Mouse (Mus musculus): ENCODE measurements around the gene Upb1. TPM values are rescaled to one million over a fixed set of nuclear protein-coding genes. Genes with fewer than 3 reads are reported as not detected.
A peak's percentile ranks its signal among the peaks of the same experiment; 100 is the strongest.

The Upb1 gene
- total RNA-seq, 1 experiment: 0.62 TPM

- Histone ChIP-seq H3K9ac (ENCODE audit: insufficient read depth, low read depth, low read length, poor library complexity, severe bottlenecking) (no peak overlapping the region), H3K4me1 (ENCODE audit: control insufficient read depth in 2 of 2, insufficient read depth in 2 of 2, low read length in 2 of 2, poor library complexity in 1 of 2) (no peaks in the 10 kb centered on the region), H3K27ac (ENCODE audit: insufficient read depth, low read depth, low read length, poor library complexity, severe bottlenecking) (no peak overlapping the region), H3K36me3 (ENCODE audit: control insufficient read depth, insufficient read depth, low read length, poor library complexity, severe bottlenecking) (no peaks in the 10 kb centered on the region), H3K9me3 (ENCODE audit: control insufficient read depth, insufficient read depth, low read depth, low read length) (no peaks in the 10 kb centered on the region), H3K4me3 (ENCODE audit: insufficient read depth in 1 of 2, low read depth in 1 of 2, low read length in 2 of 2, poor library complexity in 1 of 2, severe bottlenecking in 1 of 2) (no peak overlapping the region)
- TF ChIP-seq MAFK (IDR thresholded peaks at IDR 0.05; ENCODE audit: insufficient read depth, low read depth, low read length) (no peak), HCFC1 (IDR thresholded peaks at IDR 0.05; ENCODE audit: borderline replicate concordance, insufficient read depth, low read length) (no peak), CHD2 (IDR thresholded peaks at IDR 0.05; ENCODE audit: low read depth, low read length) (no peak; the same call in 1 of the 2 replicates), ZNF384 (IDR thresholded peaks at IDR 0.05; ENCODE audit: low read depth, low read length) (no peak), ZC3H11A (IDR thresholded peaks at IDR 0.05; ENCODE audit: borderline replicate concordance, low read depth, low read length) (no peak)
- in situ Hi-C loops (cut with MboI; ENCODE audit: low sequenced_read_pairs in 2 of 2, unreplicated experiment in 2 of 2): no loop called here
- DNase-seq (ENCODE audit: low read depth, low spot score): peak; percentile 19
Observed at GRCm38 (mm10) chr10:75487131-75487530, 86.2 kb downstream of the Upb1 start.

- H3K9me3 ChIP-seq (ENCODE audit: control insufficient read depth, insufficient read depth, low read depth, low read length): no peaks in the 10 kb centered on the region
Observed at GRCm38 (mm10) chr10:75489522-75489921, 88.6 kb downstream of the Upb1 start.

GRCm38 (mm10) chr10:75490731-75491130, 89.8 kb downstream of the Upb1 start:
- H3K4me1 ChIP-seq (ENCODE audit: control insufficient read depth in 2 of 2, insufficient read depth in 2 of 2, low read length in 2 of 2, poor library complexity in 1 of 2): no peaks in the 10 kb centered on the region
- DNase-seq (ENCODE audit: low read depth, low spot score): no peak
- no peak overlapping the region for H3K4me3 ChIP-seq (ENCODE audit: insufficient read depth in 1 of 2, low read depth in 1 of 2, low read length in 2 of 2, poor library complexity in 1 of 2, severe bottlenecking in 1 of 2)
- H3K9ac ChIP-seq (ENCODE audit: insufficient read depth, low read depth, low read length, poor library complexity, severe bottlenecking): no peak overlapping the region
- no peak overlapping the region for H3K27ac ChIP-seq (ENCODE audit: insufficient read depth, low read depth, low read length, poor library complexity, severe bottlenecking)
- in situ Hi-C loops (cut with MboI; ENCODE audit: low sequenced_read_pairs in 2 of 2, unreplicated experiment in 2 of 2): no loop called here
- no peaks in the 10 kb centered on the region for H3K36me3 ChIP-seq (ENCODE audit: control insufficient read depth, insufficient read depth, low read length, poor library complexity, severe bottlenecking)
- H3K9me3 ChIP-seq (ENCODE audit: control insufficient read depth, insufficient read depth, low read depth, low read length): no peaks in the 10 kb centered on the region
- TF ChIP-seq ZNF384 (IDR thresholded peaks at IDR 0.05; ENCODE audit: low read depth, low read length): no peak
- TF ChIP-seq HCFC1 (IDR thresholded peaks at IDR 0.05; ENCODE audit: borderline replicate concordance, insufficient read depth, low read length): no peak
- no peak for TF ChIP-seq CHD2 (IDR thresholded peaks at IDR 0.05; ENCODE audit: low read depth, low read length)
- no peak for TF ChIP-seq MAFK (IDR thresholded peaks at IDR 0.05; ENCODE audit: insufficient read depth, low read depth, low read length)
- TF ChIP-seq ZC3H11A (IDR thresholded peaks at IDR 0.05; ENCODE audit: borderline replicate concordance, low read depth, low read length): no peak

More at GRCm38 (mm10) chr10:75489522-75489921, 88.6 kb downstream of the Upb1 start:
- DNase-seq (ENCODE audit: low read depth, low spot score): no peak
- Histone ChIP-seq H3K27ac (ENCODE audit: insufficient read depth, low read depth, low read length, poor library complexity, severe bottlenecking) (no peak overlapping the region), H3K9ac (ENCODE audit: insufficient read depth, low read depth, low read length, poor library complexity, severe bottlenecking) (no peak overlapping the region), H3K36me3 (ENCODE audit: control insufficient read depth, insufficient read depth, low read length, poor library complexity, severe bottlenecking) (no peaks in the 10 kb centered on the region), H3K4me3 (ENCODE audit: insufficient read depth in 1 of 2, low read depth in 1 of 2, low read length in 2 of 2, poor library complexity in 1 of 2, severe bottlenecking in 1 of 2) (no peak overlapping the region), H3K4me1 (ENCODE audit: control insufficient read depth in 2 of 2, insufficient read depth in 2 of 2, low read length in 2 of 2, poor library complexity in 1 of 2) (no peaks in the 10 kb centered on the region)
- in situ Hi-C loops (cut with MboI; ENCODE audit: low sequenced_read_pairs in 2 of 2, unreplicated experiment in 2 of 2): no loop called here
- TF ChIP-seq HCFC1 (IDR thresholded peaks at IDR 0.05; ENCODE audit: borderline replicate concordance, insufficient read depth, low read length): no peak
- TF ChIP-seq CHD2 (IDR thresholded peaks at IDR 0.05; ENCODE audit: low read depth, low read length): no peak
- no peak for TF ChIP-seq ZNF384 (IDR thresholded peaks at IDR 0.05; ENCODE audit: low read depth, low read length)

Other genes with a start within 250 kb of the Upb1 start
- 23.5 TPM in 2 replicates for gene Specc1l, start 189.0 kb upstream of the Upb1 start, total RNA-seq (2012; rRNA removed)
- gene Adora2a, start 84.2 kb upstream of the Upb1 start, total RNA-seq (2012; rRNA removed): 0.58 and 1.1 TPM in 2 replicates
- 86.5 and 124 TPM in 2 replicates for gene Snrpd3, start 116.4 kb downstream of the Upb1 start, total RNA-seq (2012; rRNA removed)
- gene Gucd1, start 116.9 kb downstream of the Upb1 start, total RNA-seq (2012; rRNA removed): 11.5 and 15.6 TPM in 2 replicates
- 0.18 and 0.32 TPM in 2 replicates for gene Lrrc75b, start 159.2 kb downstream of the Upb1 start, total RNA-seq (2012; rRNA removed)
- 23.6 and 34.4 TPM in 2 replicates for gene Ggt1, start 160.5 kb downstream of the Upb1 start, total RNA-seq (2012; rRNA removed)
- gene Ggt5, start 188.2 kb downstream of the Upb1 start, total RNA-seq (2012; rRNA removed): 0.36 and 0.58 TPM in 2 replicates
- gene Susd2, start 242.9 kb downstream of the Upb1 start, total RNA-seq (2012; rRNA removed): 10.4 and 20.1 TPM in 2 replicates

Data from ES-E14 (cell line).